Mouse (Mus musculus): ENCODE data around the gene Hps3.

DNA sequence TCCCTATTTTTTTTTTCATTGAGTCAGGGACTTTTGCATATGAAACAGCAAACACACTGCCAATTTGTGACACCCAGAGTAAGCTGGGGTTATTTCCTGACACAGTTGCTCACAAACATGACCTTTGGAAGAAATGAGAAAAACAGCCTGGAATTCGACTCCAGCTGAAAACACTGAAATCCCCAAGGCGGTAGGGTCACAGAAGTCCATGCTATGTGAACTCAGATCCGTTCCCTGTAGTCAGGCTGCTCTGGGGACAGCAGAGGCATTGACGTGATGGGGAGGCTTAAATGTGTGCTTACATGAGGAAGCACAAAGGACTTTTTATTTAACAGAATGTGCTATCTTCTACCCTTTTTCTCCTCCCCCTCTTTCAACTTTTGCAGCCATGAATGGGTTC, 56.6 kb downstream of the Hps3 start:
- no peak for TF ChIP-seq POLR2A (IDR thresholded peaks at IDR 0.05; ENCODE audit: low read depth, low read length)
- no peak for TF ChIP-seq CTCF (IDR thresholded peaks at IDR 0.05; ENCODE audit: borderline replicate concordance, insufficient read depth, low read length)

All from embryonic fibroblast, embryonic 13.5 days (primary cell).